Mouse (Mus musculus) thymus, adult 2 months (tissue): ENCODE measurements at regions not wholly inside any gene's neighbourhood (a gene's known extent, or its start where the extent isn't known, plus 50 kb on each side); places are given as distances from the start of the nearest gene placed in this dataset.

Experiments used
- CTCF ChIP-seq: fragments of 200-500 bp; IDR thresholded peaks from 2 replicates; pipeline ENCODE4 v1.5.1; 2012; ENCODE audit warnings: mild to moderate bottlenecking, control low read depth, low read length, moderate library complexity, borderline replicate concordance; ENCODE audit not compliant: control insufficient read depth, poor library complexity, insufficient read depth; ENCODE audit errors: extremely low read depth
- POLR2A ChIP-seq: fragments of 200-500 bp; IDR thresholded peaks from 2 replicates; pipeline ENCODE4 v1.6.1; 2012; ENCODE audit warnings: mild to moderate bottlenecking, low read length, control low read depth, moderate library complexity; ENCODE audit not compliant: control insufficient read depth, poor library complexity, insufficient read depth; ENCODE audit errors: extremely low read depth

- TF ChIP-seq CTCF (no peak), POLR2A (no peak)
These were observed 283.5 kb downstream of the Bcor start for GRCm38 (mm10) chrX:11876636-11877035.
